Mouse (Mus musculus) CH12.LX (cell line): ENCODE data around the gene Abtb1. TPM values are rescaled to one million over a fixed set of nuclear protein-coding genes. Genes with fewer than 3 reads are reported as not detected.

Source experiments
- DNase-seq: peaks from one replicate; pipeline ENCODE4 v3.0.0-alpha.2; 2013; ENCODE audit errors: extremely low read depth
- H3K27ac ChIP-seq: 2 replicates; pipeline ENCODE4 v1.5.1; 2012; ENCODE audit warnings: low read depth, mild to moderate bottlenecking, control low read depth, moderate library complexity; ENCODE audit not compliant: insufficient read depth
- H3K27me3 ChIP-seq: replicated peaks from 2 replicates; pipeline ENCODE3; 2012; ENCODE audit warnings: inconsistent platforms
- H3K36me3 ChIP-seq, 2 experiments: replicated peaks in 1 of 2; 2 replicates each; pipeline versions ENCODE3 to v1.6.1; 2012; ENCODE audit warnings: inconsistent platforms in 1 of 2, low read length in 1 of 2, mild to moderate bottlenecking in 1 of 2, mixed read lengths in 1 of 2, moderate library complexity in 1 of 2; ENCODE audit not compliant: control insufficient read depth in 1 of 2, insufficient read depth in 1 of 2
- H3K4me1 ChIP-seq, 2 experiments: 2 replicates each; pipeline ENCODE4 v1.6.1; 2012; ENCODE audit warnings: inconsistent platforms in 1 of 2, moderate library complexity in 1 of 2; ENCODE audit not compliant: insufficient read depth in 2 of 2, control insufficient read depth in 1 of 2
- H3K4me2 ChIP-seq: 2 replicates; pipeline ENCODE4 v1.6.1; 2012; ENCODE audit warnings: low read depth, mild to moderate bottlenecking, control low read depth; ENCODE audit not compliant: poor library complexity, insufficient read depth, severe bottlenecking
- H3K4me3 ChIP-seq, 3 experiments: fragments of 150-350 bp in 1 of 3; sonication (generic) in 1 of 3; replicated peaks in 1 of 3; 2 replicates each; pipeline versions ENCODE3 to v1.5.1; 2011 to 2012; ENCODE audit warnings: low read depth in 2 of 3, low read length in 2 of 3, mild to moderate bottlenecking in 2 of 3, moderate library complexity in 2 of 3, control low read depth in 1 of 3, improper control_type of control experiment in 1 of 3, inconsistent platforms in 1 of 3, mixed read lengths in 1 of 3; ENCODE audit not compliant: poor library complexity in 1 of 3
- H3K79me2 ChIP-seq: replicated peaks from 2 replicates; pipeline ENCODE4 v1.6.1; 2012; ENCODE audit warnings: mild to moderate bottlenecking, moderate library complexity; ENCODE audit not compliant: control insufficient read depth, poor library complexity, insufficient read depth, severe bottlenecking; ENCODE audit errors: extremely low read depth
- H3K9ac ChIP-seq: 2 replicates; pipeline ENCODE4 v1.6.1; 2012; ENCODE audit warnings: low read depth, mild to moderate bottlenecking, control low read depth, moderate library complexity; ENCODE audit not compliant: insufficient read depth
- H3K9me3 ChIP-seq: replicated peaks from 2 replicates; pipeline ENCODE3; 2012; ENCODE audit warnings: low read length, inconsistent platforms, mixed read lengths
- BHLHE40 ChIP-seq: IDR thresholded peaks from 2 replicates; pipeline ENCODE4 v1.6.1; 2011; ENCODE audit warnings: mild to moderate bottlenecking, low read depth, low read length, improper control_type of control experiment
- CHD1 ChIP-seq: IDR thresholded peaks from 2 replicates; pipeline ENCODE4 v1.6.1; 2012; ENCODE audit warnings: low read depth, low read length, improper control_type of control experiment, inconsistent platforms
- CHD2 ChIP-seq: IDR thresholded peaks from 2 replicates; pipeline ENCODE4 v1.6.1; 2011; ENCODE audit warnings: low read length, improper control_type of control experiment
- CTCF ChIP-seq, 2 experiments: IDR thresholded peaks in 1 of 2; conservative IDR thresholded peaks in 1 of 2; 2 replicates each; pipeline ENCODE4 v1.5.1; 2011 to 2012; ENCODE audit warnings: low read depth in 2 of 2, low read length in 2 of 2, improper control_type of control experiment in 1 of 2, inconsistent platforms in 1 of 2, mild to moderate bottlenecking in 1 of 2, moderate library complexity in 1 of 2
- E2F4 ChIP-seq: IDR thresholded peaks from 2 replicates; pipeline ENCODE4 v1.6.1; 2011; ENCODE audit warnings: low read depth, low read length, improper control_type of control experiment; ENCODE audit not compliant: insufficient replicate concordance
- ELF1 ChIP-seq: IDR thresholded peaks from 2 replicates; pipeline ENCODE4 v1.6.1; 2014; ENCODE audit warnings: low read depth, mild to moderate bottlenecking, inconsistent platforms, low read length, improper control_type of control experiment
- EP300 ChIP-seq: IDR thresholded peaks from 2 replicates; pipeline ENCODE4 v1.6.1; 2011; ENCODE audit warnings: low read length, improper control_type of control experiment
- ETS1 ChIP-seq: conservative IDR thresholded peaks from 2 replicates; pipeline ENCODE4 v1.6.1; 2012; ENCODE audit warnings: low read depth, mild to moderate bottlenecking, inconsistent platforms, low read length, improper control_type of control experiment, moderate library complexity
- GABPA ChIP-seq: IDR thresholded peaks from 2 replicates; pipeline ENCODE4 v1.6.1; 2012; ENCODE audit warnings: low read depth, low read length, improper control_type of control experiment, inconsistent platforms; ENCODE audit not compliant: insufficient replicate concordance
- HCFC1 ChIP-seq: IDR thresholded peaks from 2 replicates; pipeline ENCODE4 v1.6.1; 2012; ENCODE audit warnings: low read depth, mild to moderate bottlenecking, inconsistent platforms, low read length, improper control_type of control experiment
- IRF4 ChIP-seq: IDR thresholded peaks from 2 replicates; pipeline ENCODE4 v1.6.1; 2014; ENCODE audit warnings: low read depth, mild to moderate bottlenecking, inconsistent platforms, low read length, improper control_type of control experiment
- JUN ChIP-seq: IDR thresholded peaks from 2 replicates; pipeline ENCODE4 v1.6.1; 2011; ENCODE audit warnings: low read depth, mild to moderate bottlenecking, low read length, improper control_type of control experiment, moderate library complexity; ENCODE audit not compliant: insufficient read depth
- JUND ChIP-seq: conservative IDR thresholded peaks from 2 replicates; pipeline ENCODE4 v1.6.1; 2011; ENCODE audit warnings: low read depth, low read length, improper control_type of control experiment
- KAT2A ChIP-seq: IDR thresholded peaks from 2 replicates; pipeline ENCODE4 v1.6.1; 2012; ENCODE audit warnings: low read length, improper control_type of control experiment, inconsistent platforms; ENCODE audit not compliant: insufficient replicate concordance
- MAFK ChIP-seq: IDR thresholded peaks from 2 replicates; pipeline ENCODE4 v1.6.1; 2011; ENCODE audit warnings: low read length, improper control_type of control experiment; ENCODE audit not compliant: insufficient replicate concordance
- MAX ChIP-seq: IDR thresholded peaks from 2 replicates; pipeline ENCODE4 v1.6.1; 2011; ENCODE audit warnings: low read length, improper control_type of control experiment
- MAZ ChIP-seq: IDR thresholded peaks from 2 replicates; pipeline ENCODE4 v1.6.1; 2012; ENCODE audit warnings: low read depth, mild to moderate bottlenecking, inconsistent platforms, low read length, improper control_type of control experiment, moderate library complexity
- MEF2A ChIP-seq: IDR thresholded peaks from 2 replicates; pipeline ENCODE4 v1.6.1; 2014; ENCODE audit warnings: low read depth, mild to moderate bottlenecking, inconsistent platforms, low read length, improper control_type of control experiment, borderline replicate concordance
- MXI1 ChIP-seq: IDR thresholded peaks from 2 replicates; pipeline ENCODE4 v1.6.1; 2011; ENCODE audit warnings: mild to moderate bottlenecking, low read depth, low read length, improper control_type of control experiment
- MYC ChIP-seq: IDR thresholded peaks from 2 replicates; pipeline ENCODE4 v1.6.1; 2011; ENCODE audit warnings: low read depth, mild to moderate bottlenecking, improper control_type of control experiment, low read length
- NELFE ChIP-seq: IDR thresholded peaks from 2 replicates; pipeline ENCODE4 v1.6.1; 2011; ENCODE audit warnings: low read depth, low read length, improper control_type of control experiment
- NRF1 ChIP-seq: IDR thresholded peaks from 2 replicates; pipeline ENCODE4 v1.6.1; 2014; ENCODE audit warnings: low read depth, mild to moderate bottlenecking, inconsistent platforms, low read length, improper control_type of control experiment, moderate library complexity
- PAX5 ChIP-seq: IDR thresholded peaks from 2 replicates; pipeline ENCODE4 v1.6.1; 2012; ENCODE audit warnings: low read length, inconsistent platforms, mixed read lengths
- POLR2A ChIP-seq: IDR thresholded peaks from 2 replicates; pipeline ENCODE4 v1.6.1; 2011; ENCODE audit warnings: low read depth, mild to moderate bottlenecking, improper control_type of control experiment, low read length
- POLR2AphosphoS2 ChIP-seq: IDR thresholded peaks from 2 replicates; pipeline ENCODE4 v1.6.1; 2011; ENCODE audit warnings: low read depth, low read length, improper control_type of control experiment
- RAD21 ChIP-seq: IDR thresholded peaks from 2 replicates; pipeline ENCODE4 v1.6.1; 2011; ENCODE audit warnings: low read depth, mild to moderate bottlenecking, low read length, improper control_type of control experiment, moderate library complexity
- RCOR1 ChIP-seq: conservative IDR thresholded peaks from 2 replicates; pipeline ENCODE4 v1.6.1; 2012; ENCODE audit warnings: low read depth, mild to moderate bottlenecking, inconsistent platforms, low read length, improper control_type of control experiment
- SIN3A ChIP-seq: IDR thresholded peaks from 2 replicates; pipeline ENCODE4 v1.6.1; 2012; ENCODE audit warnings: low read length, improper control_type of control experiment, inconsistent platforms
- SMC3 ChIP-seq: IDR thresholded peaks from 2 replicates; pipeline ENCODE4 v1.6.1; 2011; ENCODE audit warnings: low read depth, low read length, improper control_type of control experiment
- TBP ChIP-seq: conservative IDR thresholded peaks from 2 replicates; pipeline ENCODE4 v1.6.1; 2011; ENCODE audit warnings: low read depth, low read length, improper control_type of control experiment
- TCF12 ChIP-seq: IDR thresholded peaks from 2 replicates; pipeline ENCODE4 v1.6.1; 2014; ENCODE audit warnings: low read depth, mild to moderate bottlenecking, inconsistent platforms, low read length, improper control_type of control experiment
- UBTF ChIP-seq: IDR thresholded peaks from 2 replicates; pipeline ENCODE4 v1.6.1; 2012; ENCODE audit warnings: low read depth, mild to moderate bottlenecking, inconsistent platforms, low read length, improper control_type of control experiment, moderate library complexity
- USF1 ChIP-seq: IDR thresholded peaks from 2 replicates; pipeline ENCODE4 v1.6.1; 2014; ENCODE audit warnings: low read depth, mild to moderate bottlenecking, inconsistent platforms, low read length, improper control_type of control experiment
- USF2 ChIP-seq: conservative IDR thresholded peaks from 2 replicates; pipeline ENCODE4 v1.6.1; 2011; ENCODE audit warnings: low read depth, low read length, improper control_type of control experiment
- ZC3H11A ChIP-seq: IDR thresholded peaks from 2 replicates; pipeline ENCODE4 v1.6.1; 2012; ENCODE audit warnings: low read depth, mild to moderate bottlenecking, inconsistent platforms, low read length, improper control_type of control experiment
- ZKSCAN1 ChIP-seq: IDR thresholded peaks from 2 replicates; pipeline ENCODE4 v1.6.1; 2012; ENCODE audit warnings: low read depth, inconsistent platforms, low read length, improper control_type of control experiment, borderline replicate concordance
- ZMIZ1 ChIP-seq: IDR thresholded peaks from 2 replicates; pipeline ENCODE4 v1.6.1; 2012; ENCODE audit warnings: low read depth, mild to moderate bottlenecking, inconsistent platforms, low read length, improper control_type of control experiment
- ZNF384 ChIP-seq: IDR thresholded peaks from 2 replicates; pipeline ENCODE4 v1.6.1; 2012; ENCODE audit warnings: low read depth, low read length, improper control_type of control experiment, inconsistent platforms
- dilution Hi-C: fragments of 300-500 bp; cut with MboI; formaldehyde crosslinking; loops from 2 replicates; pipeline ENCODE4 v1.14.3; 2020; ENCODE audit warnings: low sequenced_read_pairs; ENCODE audit not compliant: extremely low pct_unique_long_range_greater_than_20kb, extremely low pct_ligation_motif_present
- in situ Hi-C: fragments of 300-500 bp; cut with MboI; formaldehyde crosslinking; loops from 3 replicates; pipeline ENCODE4 v1.14.3; 2019; ENCODE audit warnings: low sequenced_read_pairs, low pct_ligation_motif_present, low pct_unique_long_range_greater_than_20kb, mixed read lengths
- polyA plus RNA-seq: library from polyadenylated mRNA; unstranded; fragments of >175 nt; gene quantifications from 2 replicates; pipeline ENCODE4 v1.2.1, GENCODE M21; 2012; ENCODE audit warnings: low read depth; ENCODE audit not compliant: insufficient read length
- total RNA-seq, 2 experiments: library from RNA; depleted of rRNA; stranded (reverse); fragments of 300-350 nt in 1 of 2; fragments of >200 nt in 1 of 2; gene quantifications; 2 replicates each; pipeline ENCODE4 v1.2.3; 2012 to 2014

Abtb1 gene
- total and polyA plus RNA-seq, 3 experiments, result 13.0 to 20.8 (median 18.4) TPM

GRCm38 (mm10) chr6:88832663-88833062 is 9.1 kb downstream of the Abtb1 start:
- TF ChIP-seq POLR2AphosphoS2, result no peak; the same call in 1 of the 2 replicates
- no peak for TF ChIP-seq USF2
- no peak for TF ChIP-seq KAT2A
- no peak for TF ChIP-seq CHD2
- no peak for TF ChIP-seq RCOR1
- no peak for TF ChIP-seq JUN
- 0 out of 2 replicates have a peak, but pooled peaks have one; percentile 32 for TF ChIP-seq TBP
- peak; percentile 4; the same call in 1 of the 2 replicates for TF ChIP-seq IRF4
- TF ChIP-seq MXI1, result no peak
- no peak for TF ChIP-seq ELF1
- TF ChIP-seq MEF2A, result no peak
- TF ChIP-seq JUND, result no peak
- TF ChIP-seq ZNF384, result no peak
- no peak for TF ChIP-seq E2F4
- no peak for TF ChIP-seq GABPA
- TF ChIP-seq PAX5, result no peak
- TF ChIP-seq USF1, result no peak
- no peak for TF ChIP-seq ZC3H11A
- no peak for TF ChIP-seq CHD1
- 0 out of 2 replicates have a peak, but pooled peaks have one; percentile 28 for TF ChIP-seq ZMIZ1
- TF ChIP-seq MAX, result no peak
- 0 out of 2 replicates have a peak, but pooled peaks have one; percentile 31 for TF ChIP-seq HCFC1
- TF ChIP-seq MAZ, result no peak; the same call in 1 of the 2 replicates
- peak; percentile 32; the same call in 1 of the 2 replicates for TF ChIP-seq NELFE
- 0 out of 2 replicates have a peak, but pooled peaks have one; percentile 12 for TF ChIP-seq SIN3A
- no peak for TF ChIP-seq ETS1
- TF ChIP-seq TCF12, result peak; percentile 15; the same call in 1 of the 2 replicates
- no peak for TF ChIP-seq ZKSCAN1
- 0 out of 2 replicates have a peak, but pooled peaks have one; percentile 40 for TF ChIP-seq BHLHE40
- TF ChIP-seq SMC3, result no peak
- peak; percentile 62 for TF ChIP-seq POLR2A
- TF ChIP-seq EP300, result no peak
- no peak for TF ChIP-seq RAD21
- TF ChIP-seq MYC, result 0 out of 2 replicates have a peak, but pooled peaks have one; percentile 22
- no peak for TF ChIP-seq UBTF
- TF ChIP-seq NRF1, result no peak
- TF ChIP-seq CTCF (conservative IDR thresholded peaks at IDR 0.05 in 1 of 2, IDR thresholded peaks at IDR 0.05 in 1 of 2; ENCODE audit: low read depth in 2 of 2, low read length in 2 of 2), result 0 out of 4 replicates have a peak, but pooled peaks of 1 of the 2 experiments have one; percentile 24
- no peak for TF ChIP-seq MAFK
- Histone ChIP-seq H3K27me3 (no peaks in the 10 kb centered on the region), H3K27ac (peak overlapping the region; percentile 37; the same call in 1 of the 2 replicates), H3K9me3 (no peaks in the 10 kb centered on the region), H3K4me1 (peaks cover 60 to 74% of the 10 kb centered on the region in 2 experiments), H3K9ac (no peak overlapping the region), H3K4me3 (peak overlapping the region in 1 of 3 experiments; percentile 48), H3K79me2 (no peaks in the 10 kb centered on the region), H3K4me2 (no peak overlapping the region), H3K36me3 (peaks cover 12 to 32% of the 10 kb centered on the region in 2 experiments)
- DNase-seq, result peak; percentile 98
- in situ Hi-C loops (no loop called here), dilution Hi-C loops (no loop called here)
